Mouse (Mus musculus) testis, adult 2 months (tissue): ENCODE measurements around the gene Csf3.

Experiments
- CTCF ChIP-seq: fragments of 200-500 bp; IDR thresholded peaks from 2 replicates; pipeline ENCODE4 v1.5.1; 2012; ENCODE audit warnings: low read depth, mild to moderate bottlenecking, inconsistent platforms, low read length, moderate library complexity; ENCODE audit not compliant: control insufficient read depth, insufficient read depth, insufficient replicate concordance
- POLR2A ChIP-seq: fragments of 200-500 bp; IDR thresholded peaks from 2 replicates; pipeline ENCODE4 v1.6.1; 2012; ENCODE audit warnings: low read depth, mild to moderate bottlenecking, inconsistent platforms, low read length, moderate library complexity; ENCODE audit not compliant: control insufficient read depth

- no peak for TF ChIP-seq CTCF
- TF ChIP-seq POLR2A, result no peak
These were observed 37.9 kb downstream of the Csf3 start for GRCm38 (mm10) chr11:98738925-98739324.
